Mouse (Mus musculus) myocyte (in vitro differentiated cells): ENCODE measurements around the gene Prdx1.

Experiments used
- CEBPB ChIP-seq: IDR thresholded peaks from 2 replicates; pipeline ENCODE4 v1.6.1; 2011; ENCODE audit warnings: mild to moderate bottlenecking, moderate library complexity; ENCODE audit not compliant: poor library complexity, insufficient read depth, severe bottlenecking
- POLR2A ChIP-seq: IDR thresholded peaks from one replicate; pipeline ENCODE4 v1.6.1; 2011; ENCODE audit warnings: low read depth, mild to moderate bottlenecking, control low read depth, moderate library complexity; ENCODE audit not compliant: insufficient read length
- POLR2AphosphoS2 ChIP-seq: IDR thresholded peaks from one replicate; pipeline ENCODE4 v1.6.1; 2011; ENCODE audit warnings: low read depth, control low read depth; ENCODE audit not compliant: insufficient read length
- TCF12 ChIP-seq: IDR thresholded peaks from one replicate; pipeline ENCODE4 v1.6.1; 2011; ENCODE audit warnings: mild to moderate bottlenecking, control low read depth; ENCODE audit not compliant: poor library complexity, insufficient read depth, severe bottlenecking
- TCF3 ChIP-seq: IDR thresholded peaks from one replicate; pipeline ENCODE4 v1.6.1; 2011; ENCODE audit warnings: low read depth, control low read depth; ENCODE audit not compliant: insufficient read length

DNA sequence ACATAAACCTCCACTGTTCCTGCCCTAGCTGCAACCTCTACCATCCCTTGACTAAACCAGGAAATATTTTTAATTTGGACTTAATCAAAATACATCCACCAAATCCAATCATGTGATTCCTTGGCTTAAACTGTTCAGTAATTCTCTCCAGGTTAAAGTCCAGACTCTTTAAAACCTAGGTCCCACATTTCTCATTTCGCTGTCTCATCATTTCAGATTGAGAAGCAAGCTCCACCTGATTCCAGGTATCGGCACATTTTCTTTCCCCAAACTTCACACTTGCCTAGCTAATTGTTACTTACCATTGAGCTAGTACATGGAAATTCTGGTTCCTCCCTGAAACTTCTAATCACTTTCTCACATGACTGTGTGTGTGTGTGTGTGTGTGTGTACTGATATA, 35.9 kb upstream of the Prdx1 start:
- no peak for TF ChIP-seq TCF3
- TF ChIP-seq POLR2A: no peak
- no peak for TF ChIP-seq TCF12
- TF ChIP-seq CEBPB: no peak
- no peak for TF ChIP-seq POLR2AphosphoS2
